Mouse (Mus musculus) ZHBTc4 (cell line): ENCODE data around the gene Gm20696.

Experiments used
- DNase-seq: peaks from one replicate; pipeline ENCODE4 v3.0.0-alpha.2; 2011; ENCODE audit warnings: low read depth, low spot score

Gene Gm20696

GRCm38 (mm10) chr6:99521038-99521640, 145.5 kb downstream of the Gm20696 start:
- peak; percentile 66 for DNase-seq

- peak; percentile 79 for DNase-seq
Measured at GRCm38 (mm10) chr6:99520676-99521037, 145.9 kb downstream of the Gm20696 start.

DNA sequence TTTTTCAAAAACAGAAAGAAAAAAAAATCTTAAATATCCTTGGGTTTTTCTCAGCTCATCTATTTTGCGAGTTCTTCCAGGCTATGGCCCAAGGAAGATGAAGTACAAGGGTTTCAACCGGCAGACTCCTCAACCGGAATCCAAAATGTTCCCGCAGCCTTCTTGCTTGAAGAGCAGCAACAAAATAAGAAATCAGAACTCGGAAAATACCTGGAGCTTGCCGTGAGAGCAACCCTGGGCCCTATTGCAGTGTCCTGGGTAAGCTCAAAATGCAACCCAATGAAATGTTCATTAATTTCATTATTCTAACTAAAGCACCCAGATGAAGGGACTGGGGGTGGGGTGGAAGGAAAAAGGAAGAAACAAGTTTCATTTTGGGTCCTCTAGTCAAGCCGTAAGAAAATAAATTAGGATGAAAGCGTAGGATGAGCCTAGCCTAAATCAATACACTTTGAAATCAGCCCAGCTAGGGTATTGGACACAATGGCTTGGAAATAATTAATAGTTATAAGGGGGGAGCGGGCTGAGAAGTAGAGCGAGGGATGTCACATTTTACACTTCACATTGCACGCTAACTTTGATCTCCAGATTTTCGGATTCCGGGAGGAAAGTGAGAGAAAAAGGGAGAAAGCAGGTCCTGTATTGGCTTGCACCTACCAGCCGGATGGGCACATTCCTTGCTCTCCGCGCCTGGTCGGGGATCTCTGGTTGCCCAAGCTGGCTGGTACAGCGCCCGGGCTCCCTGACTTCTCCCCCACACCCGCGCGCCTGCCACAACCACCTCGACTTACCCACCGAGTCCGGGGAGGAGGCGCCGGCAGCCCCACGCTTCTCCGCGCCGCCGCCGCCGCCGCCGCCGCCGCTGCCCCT, 146.6 kb downstream of the Gm20696 start:
- DNase-seq: peak; percentile 40

DNA sequence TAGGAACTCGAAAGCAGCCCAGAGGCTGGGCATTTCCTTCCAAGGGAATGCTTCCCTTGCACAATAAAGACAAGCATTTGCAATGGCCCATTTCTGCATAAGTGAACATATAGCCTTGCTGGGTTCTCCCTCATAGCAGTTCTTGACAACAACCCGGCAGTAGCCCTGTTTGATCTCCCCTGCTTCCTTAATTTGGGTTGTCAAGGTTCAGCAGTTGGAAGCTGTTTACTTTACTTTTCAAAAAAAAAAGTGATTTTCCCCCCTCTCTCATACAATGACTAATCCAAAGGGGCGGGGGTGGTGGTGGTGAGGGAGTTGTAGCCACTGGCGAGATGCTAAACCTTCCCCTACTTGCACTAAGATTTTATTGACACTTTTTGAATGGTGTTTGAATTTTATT, 147.5 kb downstream of the Gm20696 start:
- no peak for DNase-seq

DNA sequence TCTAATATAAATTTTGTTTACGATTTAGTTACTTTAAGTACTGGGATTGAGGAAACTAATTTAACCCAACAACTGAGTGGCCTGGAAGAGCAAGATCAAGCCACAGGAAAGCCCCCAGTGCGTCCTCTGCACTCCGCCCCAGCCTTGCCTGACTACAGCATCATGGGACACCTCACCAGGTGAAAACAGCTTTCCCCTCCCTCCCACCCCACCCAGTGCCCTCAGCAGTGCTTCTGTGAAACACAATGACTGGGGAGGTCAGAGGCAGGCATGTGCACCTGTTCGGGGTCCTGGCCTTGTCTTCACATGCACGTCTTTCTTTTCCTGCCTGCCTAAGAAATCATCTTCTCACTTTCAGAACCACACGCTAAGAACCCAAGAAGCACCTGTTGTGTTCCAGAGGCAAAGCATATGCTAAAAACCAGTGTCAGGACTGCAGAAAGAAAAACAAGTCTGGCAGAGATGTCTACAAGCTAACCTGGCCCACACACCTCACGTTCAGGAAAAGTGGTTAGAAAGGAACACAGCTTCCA, 150.9 kb downstream of the Gm20696 start:
- DNase-seq: no peak

- no peak for DNase-seq
Measured at GRCm38 (mm10) chr6:99511862-99512261, 154.7 kb downstream of the Gm20696 start.

DNA sequence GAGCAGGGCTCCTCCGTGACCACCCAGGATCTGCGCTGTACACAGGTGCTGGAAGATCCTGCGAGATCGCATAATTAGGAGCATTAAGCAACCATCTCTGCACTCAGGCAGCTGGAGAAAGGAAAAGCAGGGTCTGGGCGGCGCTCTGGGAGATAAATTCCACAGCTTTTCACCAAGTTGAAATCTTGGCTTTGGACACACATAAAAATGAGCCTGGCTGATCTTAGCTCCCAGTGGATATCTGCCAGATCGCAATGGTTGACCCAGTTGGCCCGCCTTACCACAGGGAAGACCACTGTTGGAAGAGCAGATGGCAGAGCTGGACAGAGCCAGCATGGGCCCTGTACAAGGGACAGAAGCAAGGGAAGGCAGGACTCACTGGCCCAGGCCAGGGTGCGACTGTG, 157.4 kb downstream of the Gm20696 start:
- no peak for DNase-seq

DNA sequence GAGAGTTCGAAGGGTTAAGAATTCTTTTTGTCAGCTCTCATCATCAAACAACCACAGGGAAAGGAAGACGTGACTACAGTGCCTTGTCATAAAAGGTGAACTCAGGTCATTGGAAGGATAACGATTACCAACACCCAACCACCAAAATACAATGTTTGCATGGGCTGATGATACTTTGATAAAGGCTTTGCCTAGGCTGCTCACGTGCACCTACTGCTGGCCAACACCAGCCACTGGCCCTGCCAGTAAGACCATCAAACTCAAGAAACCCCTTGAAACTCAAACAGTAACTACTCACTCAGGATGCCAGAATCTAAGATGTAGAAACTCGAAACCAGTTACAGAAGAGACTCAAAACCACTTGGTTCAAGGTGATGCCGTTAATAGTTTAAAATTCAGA, 159.8 kb downstream of the Gm20696 start:
- DNase-seq: no peak

DNA sequence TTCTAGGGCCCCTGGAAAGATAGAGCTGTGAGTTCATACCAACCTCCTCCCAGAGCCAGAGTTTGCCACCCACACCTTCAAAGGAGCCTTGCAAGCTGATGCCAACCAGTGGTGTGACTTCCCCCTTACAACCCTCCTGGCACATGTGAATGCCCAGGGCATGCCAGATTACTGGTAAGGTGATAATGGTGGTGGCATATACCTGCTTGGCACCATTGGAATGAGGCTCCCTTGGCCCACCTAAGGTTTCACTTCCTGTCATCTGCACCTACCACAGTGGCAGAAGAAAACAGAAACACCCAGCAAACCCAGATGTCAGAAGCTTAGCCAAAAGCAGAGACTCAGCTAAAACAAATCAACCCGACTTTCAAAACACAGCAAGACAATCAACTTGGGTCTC, 162.9 kb downstream of the Gm20696 start:
- DNase-seq: no peak

DNA sequence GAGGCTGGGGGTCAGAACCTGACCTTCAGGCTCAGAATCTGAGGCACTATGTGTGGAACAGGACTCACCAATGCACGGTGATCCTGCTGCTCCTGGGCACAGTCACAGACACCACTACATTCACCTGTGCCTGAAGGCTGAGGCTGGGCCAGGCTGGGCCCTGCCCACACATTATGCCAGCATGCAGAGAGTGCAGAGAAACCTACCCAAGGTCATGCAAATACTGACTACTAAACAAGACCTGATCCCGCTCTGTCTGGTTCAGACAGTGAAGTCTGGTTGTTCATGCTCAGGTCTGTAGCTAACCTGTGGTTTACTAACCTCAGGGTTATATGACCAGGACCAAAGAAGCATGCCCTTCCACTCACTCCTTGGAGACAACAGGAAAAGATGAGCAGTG, 163.9 kb downstream of the Gm20696 start:
- no peak for DNase-seq

DNA sequence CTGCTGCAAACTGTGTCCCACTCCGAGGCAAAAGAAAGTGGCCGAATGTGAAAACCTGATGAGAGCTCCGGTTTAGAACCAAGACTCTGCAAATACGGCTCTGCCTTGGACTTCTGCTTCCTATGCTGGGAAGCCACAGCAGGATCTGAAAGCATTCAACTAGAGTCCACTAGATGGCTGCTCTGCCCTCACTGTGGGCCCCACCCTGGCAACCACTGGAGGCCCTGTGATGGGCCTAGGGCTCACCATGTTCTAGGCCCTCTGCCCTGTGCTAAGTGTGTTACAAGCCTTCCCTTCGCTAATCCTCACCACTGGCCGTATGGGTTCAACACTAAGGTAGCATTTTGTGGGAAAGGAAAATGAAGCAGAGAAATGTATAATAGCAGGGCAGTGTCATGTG, 164.3 kb downstream of the Gm20696 start:
- no peak for DNase-seq

GRCm38 (mm10) chr6:99500570-99501270, 165.9 kb downstream of the Gm20696 start:
- DNase-seq: no peak

- no peak for DNase-seq
Measured at GRCm38 (mm10) chr6:99498082-99498481, 168.5 kb downstream of the Gm20696 start.

- no peak for DNase-seq
Measured at GRCm38 (mm10) chr6:99496114-99496513, 170.5 kb downstream of the Gm20696 start.

DNA sequence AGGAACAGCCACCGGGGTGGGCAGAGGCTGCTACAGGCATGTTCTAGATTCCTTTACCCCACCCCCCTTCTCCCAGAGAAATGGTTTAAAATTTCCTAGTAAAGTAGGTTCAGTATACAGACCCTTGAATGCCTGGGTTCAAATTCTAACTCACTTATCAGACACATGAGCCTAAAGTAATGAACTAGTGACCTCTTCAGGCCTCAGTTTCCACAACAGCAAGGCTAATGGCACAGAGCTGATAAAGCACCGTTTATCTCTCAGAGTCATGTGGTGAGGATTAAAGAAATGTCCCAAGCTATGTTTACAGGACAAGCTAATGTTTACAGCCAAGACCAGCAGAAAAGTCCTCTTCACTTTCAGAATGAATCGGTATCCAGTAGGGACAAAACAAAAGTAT, 173.7 kb downstream of the Gm20696 start:
- no peak for DNase-seq

DNA sequence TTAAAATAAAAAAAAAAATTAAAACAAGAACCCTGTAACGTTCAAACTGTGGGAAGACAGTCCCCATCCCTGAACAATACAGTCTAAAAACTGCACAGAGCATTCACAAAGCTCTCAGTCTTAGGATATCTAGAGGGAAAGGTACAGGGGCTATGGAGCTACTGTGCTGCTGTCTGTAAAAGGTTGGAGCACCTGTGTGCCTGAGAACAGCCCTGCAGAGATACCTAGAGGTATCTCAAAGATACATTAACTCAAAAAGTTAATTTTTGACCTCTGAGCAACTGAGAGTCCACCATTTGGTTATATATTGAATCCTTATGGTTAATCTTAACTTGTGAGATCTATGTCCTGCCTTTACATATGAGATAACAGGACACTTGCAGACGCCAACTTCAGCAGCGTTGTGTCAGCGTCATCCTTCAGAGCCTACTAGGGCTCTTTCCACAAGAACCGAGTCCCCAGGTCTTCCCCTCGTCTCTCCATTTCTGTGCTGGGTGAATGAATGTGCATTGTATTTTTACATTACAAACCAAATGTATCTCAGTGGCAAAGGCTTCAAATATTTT, 174.5 kb downstream of the Gm20696 start:
- DNase-seq: no peak

DNA sequence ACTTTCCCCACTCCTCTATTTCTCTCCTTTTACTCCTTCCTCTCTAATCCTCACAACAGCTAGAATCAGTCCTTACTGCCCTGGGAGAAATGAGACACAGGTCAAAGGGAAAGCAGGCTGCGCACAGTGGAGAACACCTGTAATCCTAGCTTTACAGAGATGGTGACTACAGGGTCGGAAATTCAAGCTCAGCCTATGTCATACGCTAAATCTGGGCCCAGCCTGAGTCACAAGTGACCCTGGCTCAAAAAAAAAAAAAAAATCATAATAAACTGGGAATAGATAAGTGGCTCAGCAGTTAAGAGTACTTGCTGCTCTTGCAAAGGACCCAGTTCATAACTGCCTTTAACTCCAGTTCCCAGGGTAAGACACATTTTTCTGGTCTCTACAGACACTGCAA, 175.5 kb downstream of the Gm20696 start:
- DNase-seq: no peak

DNA sequence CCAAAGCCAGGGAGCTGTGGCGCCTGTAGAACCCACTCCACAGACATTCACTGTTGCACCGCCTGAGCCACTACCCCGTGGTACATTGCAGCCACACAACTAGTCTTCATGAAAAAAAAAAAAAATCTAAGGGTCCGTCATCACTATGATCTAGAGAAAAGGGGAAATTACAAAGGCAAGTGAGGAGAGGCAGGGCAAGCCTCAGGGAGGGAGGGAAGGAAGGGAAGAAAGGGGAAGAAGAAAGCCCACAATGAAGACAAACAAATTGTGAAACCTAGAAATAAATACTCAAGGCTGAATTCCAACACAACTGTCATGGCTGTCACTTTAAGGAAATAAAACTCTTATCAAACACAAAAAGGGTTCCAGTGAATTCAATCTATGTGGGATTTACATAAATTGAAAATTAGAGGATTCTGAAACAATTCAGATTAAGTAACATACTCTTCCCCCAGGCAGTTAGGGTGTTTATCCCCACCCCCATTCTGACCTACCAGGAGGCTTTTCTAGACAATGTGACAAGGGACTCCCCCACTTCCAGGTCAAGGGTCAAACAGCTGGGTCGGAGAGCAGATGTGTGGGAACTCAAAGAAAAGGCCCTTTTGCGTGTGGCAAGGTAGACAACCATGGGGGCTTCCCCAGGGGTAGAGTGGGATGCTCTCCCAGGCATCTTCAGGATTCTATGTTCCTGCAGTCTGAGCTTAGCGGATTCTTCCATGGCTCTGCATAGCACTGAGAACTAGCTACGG, 176.5 kb downstream of the Gm20696 start:
- no peak for DNase-seq

DNA sequence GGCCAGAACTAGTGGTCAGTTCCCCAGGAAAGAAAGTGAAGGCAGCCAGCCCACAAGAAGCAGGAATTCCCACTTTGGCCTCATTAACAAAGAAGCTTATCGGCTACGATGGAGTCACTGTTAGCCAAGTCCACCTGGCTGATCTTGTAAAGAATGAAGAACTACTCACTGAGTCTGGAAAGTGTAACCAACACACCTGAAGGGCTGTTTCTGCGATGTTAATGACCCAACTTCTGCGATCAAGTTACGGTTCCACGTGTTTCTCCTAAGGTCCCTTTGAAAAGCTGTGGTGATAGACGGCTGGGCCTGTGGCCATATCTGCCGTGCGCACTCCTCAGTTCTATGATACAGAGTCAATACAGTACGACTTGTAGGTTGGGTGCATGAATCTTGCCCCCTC, 177.2 kb downstream of the Gm20696 start:
- no peak for DNase-seq

- DNase-seq: peak; percentile 39
Measured at GRCm38 (mm10) chr6:99485884-99486640, 180.5 kb downstream of the Gm20696 start.
